Mouse (Mus musculus) CH12.LX (cell line): Measurements from ENCODE around the gene Pbp2.

Experiments used
- CTCF ChIP-seq, 2 experiments: IDR thresholded peaks in 1 of 2; conservative IDR thresholded peaks in 1 of 2; 2 replicates each; pipeline ENCODE4 v1.5.1; 2011 to 2012; ENCODE audit warnings: low read depth in 2 of 2, low read length in 2 of 2, improper control_type of control experiment in 1 of 2, inconsistent platforms in 1 of 2, mild to moderate bottlenecking in 1 of 2, moderate library complexity in 1 of 2
- EP300 ChIP-seq: IDR thresholded peaks from 2 replicates; pipeline ENCODE4 v1.6.1; 2011; ENCODE audit warnings: low read length, improper control_type of control experiment
- ETS1 ChIP-seq: conservative IDR thresholded peaks from 2 replicates; pipeline ENCODE4 v1.6.1; 2012; ENCODE audit warnings: low read depth, mild to moderate bottlenecking, inconsistent platforms, low read length, improper control_type of control experiment, moderate library complexity
- MAFK ChIP-seq: IDR thresholded peaks from 2 replicates; pipeline ENCODE4 v1.6.1; 2011; ENCODE audit warnings: low read length, improper control_type of control experiment; ENCODE audit not compliant: insufficient replicate concordance
- POLR2A ChIP-seq: IDR thresholded peaks from 2 replicates; pipeline ENCODE4 v1.6.1; 2011; ENCODE audit warnings: low read depth, mild to moderate bottlenecking, improper control_type of control experiment, low read length
- ZKSCAN1 ChIP-seq: IDR thresholded peaks from 2 replicates; pipeline ENCODE4 v1.6.1; 2012; ENCODE audit warnings: low read depth, inconsistent platforms, low read length, improper control_type of control experiment, borderline replicate concordance

DNA sequence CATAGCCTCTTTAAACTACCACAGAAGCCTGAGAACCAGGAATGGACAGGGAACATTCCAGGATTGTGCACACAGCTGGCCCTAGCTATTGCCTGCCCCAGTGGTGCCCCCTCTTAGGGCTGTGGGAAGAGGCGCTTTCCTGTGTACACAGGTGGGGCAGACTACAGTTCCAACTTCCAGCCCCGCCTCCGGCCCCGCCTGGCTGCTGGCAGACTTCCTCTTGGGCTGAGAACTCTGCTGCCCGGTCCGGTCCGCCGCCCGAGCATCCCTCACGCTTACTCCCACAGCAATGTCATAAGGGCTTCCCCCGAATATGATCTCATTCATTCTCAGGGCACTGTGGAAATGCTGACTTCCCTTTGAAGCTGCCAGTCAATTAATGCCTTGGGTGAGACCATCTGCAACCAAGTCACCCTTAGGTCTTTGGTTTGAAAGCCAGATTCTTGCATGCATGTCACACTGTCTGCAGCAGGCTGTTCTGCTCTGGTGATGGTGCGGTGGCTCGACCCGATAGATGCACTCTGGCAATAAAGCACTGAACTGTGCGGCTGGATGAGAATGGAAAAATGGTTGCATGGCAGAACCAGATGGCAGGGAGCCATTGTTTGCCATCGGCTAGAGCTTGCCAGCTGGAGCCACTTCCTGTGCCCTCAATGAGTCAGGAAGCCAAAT lies 13.2 kb upstream of the Pbp2 start:
- no peak for TF ChIP-seq POLR2A
- TF ChIP-seq ZKSCAN1, result no peak
- no peak for TF ChIP-seq MAFK
- TF ChIP-seq ETS1, result peak; percentile 57
- no peak; the same call in 1 of the 2 replicates for TF ChIP-seq EP300
- TF ChIP-seq CTCF (conservative IDR thresholded peaks at IDR 0.05 in 1 of 2, IDR thresholded peaks at IDR 0.05 in 1 of 2; ENCODE audit: low read depth in 2 of 2, low read length in 2 of 2), result no peak
